Mouse (Mus musculus) hindbrain, embryonic 10.5 days (tissue): ENCODE measurements around the gene Adam8. TPM values are rescaled to one million over a fixed set of nuclear protein-coding genes. Genes with fewer than 3 reads are reported as not detected.

Experiments
- DNase-seq: peaks from one replicate; pipeline ENCODE4 v3.0.0-alpha.2; 2017; ENCODE audit warnings: low spot score
- H3K27ac ChIP-seq: fragments of 300-500 bp; sonication (generic); 2 replicates; pipeline ENCODE4 v1.5.1; 2016; ENCODE audit warnings: mild to moderate bottlenecking, moderate library complexity
- H3K27me3 ChIP-seq: fragments of 300-500 bp; sonication (generic); 2 replicates; pipeline ENCODE4 v1.6.1; 2016; ENCODE audit warnings: mild to moderate bottlenecking; ENCODE audit not compliant: poor library complexity, insufficient read depth, severe bottlenecking
- H3K36me3 ChIP-seq: fragments of 300-500 bp; sonication (generic); 2 replicates; pipeline ENCODE4 v1.6.1; 2016; ENCODE audit warnings: mild to moderate bottlenecking, moderate library complexity
- H3K4me1 ChIP-seq: fragments of 300-500 bp; sonication (generic); replicated peaks from 2 replicates; pipeline ENCODE4 v1.6.1; 2016; ENCODE audit warnings: mild to moderate bottlenecking
- H3K4me3 ChIP-seq: fragments of 300-500 bp; sonication (generic); 2 replicates; pipeline ENCODE4 v1.5.1; 2016; ENCODE audit warnings: mild to moderate bottlenecking, moderate library complexity
- H3K9me3 ChIP-seq: fragments of 300-500 bp; sonication (generic); 2 replicates; pipeline ENCODE4 v1.6.1; 2016; ENCODE audit warnings: mild to moderate bottlenecking, moderate library complexity
- WGBS: fragments of 180-500 bp; shearing (Covaris S2); methylation state at CpG from one replicate; pipeline ENCODE4 v1.1.7; 2016; 5-methylcytosine and 5-hydroxymethylcytosine counted together
- microRNA counts: library from miRNA; unstranded; fragments of <30 nt; microRNA quantifications from one replicate; lab custom pipeline; 2017
- polyA plus RNA-seq: library from polyadenylated mRNA; unstranded; fragments of >200 nt; fragmentation: Nextera tagmentation; extraction: Ambion mirVana; gene quantifications from 2 replicates; pipeline ENCODE4 v1.2.1, GENCODE M21; 2016

Gene Adam8
- polyA plus RNA-seq, 1 experiment from 2014 or later, result 4.1 TPM

GRCm38 (mm10) chr7:139930732-139931131 lies 61.6 kb downstream of the Adam8 start:
- 22% methylated on average over 11 of the region's 11 CpGs for WGBS
- Histone ChIP-seq H3K27me3 (peaks cover 17% of the 10 kb centered on the region; the same call in 1 of the 2 replicates), H3K4me1 (peaks cover 3% of the 10 kb centered on the region; the same call in 1 of the 2 replicates), H3K4me3 (no peak overlapping the region), H3K36me3 (no peaks in the 10 kb centered on the region), H3K27ac (no peak overlapping the region), H3K9me3 (no peaks in the 10 kb centered on the region)
- peak; percentile 51 for DNase-seq

MicroRNAs within 50 kb of the gene (microRNA counts, 519-probe panel; counts per million panel counts)
- microRNA mmu-miR-202-3p (lab: Ali Mortazavi, UCI) (1,255 counts per million, percentile 77 among the panel's probes with 10 or more counts), microRNA mmu-miR-202-5p (lab: Ali Mortazavi, UCI) (3,619 counts per million, percentile 86 among the panel's probes with 10 or more counts)

Other genes starting within 250 kb of the Adam8 start
- 8.2 and 19.2 TPM in 2 replicates for gene Adgra1, start 158.4 kb downstream of the Adam8 start, polyA plus RNA-seq
- 0.58 and 1.0 TPM in 2 replicates for gene Kndc1, start 97.9 kb downstream of the Adam8 start, polyA plus RNA-seq
- gene Utf1, start 48.8 kb downstream of the Adam8 start, polyA plus RNA-seq, result not detected in 2 replicates
- 1.0 and 1.1 TPM in 2 replicates for gene 6430531B16Rik, start 13.8 kb downstream of the Adam8 start, polyA plus RNA-seq
- 48.3 and 53.1 TPM in 2 replicates for gene Zfp511, start 43.8 kb upstream of the Adam8 start, polyA plus RNA-seq
- gene Tubgcp2, start 44.1 kb upstream of the Adam8 start, polyA plus RNA-seq, result 82.2 and 82.5 TPM in 2 replicates
- gene Msx3, start 56.5 kb upstream of the Adam8 start, polyA plus RNA-seq, result 95.9 and 105 TPM in 2 replicates
- gene Caly, start 90.0 kb upstream of the Adam8 start, polyA plus RNA-seq, result 2.7 and 7.2 TPM in 2 replicates
- not detected in 2 replicates for gene Prap1, start 100.8 kb upstream of the Adam8 start, polyA plus RNA-seq
- gene Fuom, start 109.9 kb upstream of the Adam8 start, polyA plus RNA-seq, result 13.6 and 17.9 TPM in 2 replicates
- 15.7 and 21.7 TPM in 2 replicates for gene Paox, start 123.2 kb upstream of the Adam8 start, polyA plus RNA-seq
- 153 and 156 TPM in 2 replicates for gene Echs1, start 123.9 kb upstream of the Adam8 start, polyA plus RNA-seq
- gene Mtg1, start 145.0 kb upstream of the Adam8 start, polyA plus RNA-seq, result 29.4 and 30.1 TPM in 2 replicates
- gene Sprn, start 162.3 kb upstream of the Adam8 start, polyA plus RNA-seq, result 0.46 and 1.4 TPM in 2 replicates
- not detected in 2 replicates for gene Olfr522, start 172.2 kb upstream of the Adam8 start, polyA plus RNA-seq
- gene Olfr523, start 180.7 kb upstream of the Adam8 start, polyA plus RNA-seq, result not detected in 2 replicates
- gene Olfr524, start 213.4 kb upstream of the Adam8 start, polyA plus RNA-seq, result not detected in 2 replicates
- gene Cd163l1, start 225.7 kb upstream of the Adam8 start, polyA plus RNA-seq, result not detected in 2 replicates